Mouse (Mus musculus) ES-E14 (cell line): ENCODE measurements at regions not wholly inside any gene's neighbourhood (a gene's known extent, or its start where the extent isn't known, plus 50 kb on each side); places are given as distances from the start of the nearest gene placed in this dataset.

ENCODE experiments used
- DNase-seq: peaks from one replicate; pipeline ENCODE4 v3.0.0-alpha.2; 2013; ENCODE audit warnings: low read depth, low spot score
- H3K27ac ChIP-seq: 2 replicates; pipeline ENCODE4 v1.5.1; 2012; ENCODE audit warnings: low read depth, mild to moderate bottlenecking, low read length, moderate library complexity, mixed read lengths; ENCODE audit not compliant: poor library complexity, insufficient read depth, severe bottlenecking
- H3K36me3 ChIP-seq: 2 replicates; pipeline ENCODE4 v1.6.1; 2012; ENCODE audit warnings: mild to moderate bottlenecking, low read length, moderate library complexity, mixed read lengths; ENCODE audit not compliant: control insufficient read depth, poor library complexity, insufficient read depth, severe bottlenecking
- H3K4me1 ChIP-seq, 2 experiments: fragments of 150-350 bp in 1 of 2; sonication (generic) in 1 of 2; 2 replicates each; pipeline ENCODE4 v1.6.1; 2012; ENCODE audit warnings: low read length in 2 of 2, mild to moderate bottlenecking in 1 of 2, mixed read lengths in 1 of 2; ENCODE audit not compliant: control insufficient read depth in 2 of 2, insufficient read depth in 2 of 2, poor library complexity in 1 of 2
- H3K4me3 ChIP-seq, 2 experiments: fragments of 150-350 bp in 1 of 2; sonication (generic) in 1 of 2; 2 replicates each; pipeline ENCODE4 v1.5.1; 2012; ENCODE audit warnings: low read length in 2 of 2, low read depth in 1 of 2, mild to moderate bottlenecking in 1 of 2, mixed read lengths in 1 of 2; ENCODE audit not compliant: insufficient read depth in 1 of 2, poor library complexity in 1 of 2, severe bottlenecking in 1 of 2
- H3K9ac ChIP-seq: 2 replicates; pipeline ENCODE4 v1.6.1; 2012; ENCODE audit warnings: low read depth, mild to moderate bottlenecking, low read length, mixed read lengths; ENCODE audit not compliant: poor library complexity, insufficient read depth, severe bottlenecking
- H3K9me3 ChIP-seq: fragments of 150-350 bp; sonication (generic); 2 replicates; pipeline ENCODE4 v1.6.1; 2012; ENCODE audit warnings: low read depth, mild to moderate bottlenecking, low read length; ENCODE audit not compliant: control insufficient read depth, insufficient read depth
- CHD2 ChIP-seq: IDR thresholded peaks from 2 replicates; pipeline ENCODE4 v1.6.1; 2014; ENCODE audit warnings: mild to moderate bottlenecking, low read depth, low read length, inconsistent platforms
- HCFC1 ChIP-seq: IDR thresholded peaks from 2 replicates; pipeline ENCODE4 v1.6.1; 2012; ENCODE audit warnings: low read length, inconsistent platforms, borderline replicate concordance; ENCODE audit not compliant: insufficient read depth
- MAFK ChIP-seq: IDR thresholded peaks from 2 replicates; pipeline ENCODE4 v1.6.1; 2014; ENCODE audit warnings: mild to moderate bottlenecking, low read depth, low read length, inconsistent platforms; ENCODE audit not compliant: insufficient read depth
- ZC3H11A ChIP-seq: IDR thresholded peaks from 2 replicates; pipeline ENCODE4 v1.6.1; 2012; ENCODE audit warnings: low read depth, mild to moderate bottlenecking, inconsistent platforms, low read length, borderline replicate concordance
- ZNF384 ChIP-seq: IDR thresholded peaks from 2 replicates; pipeline ENCODE4 v1.6.1; 2012; ENCODE audit warnings: low read depth, low read length, inconsistent platforms
- in situ Hi-C, 2 experiments: fragments of 600-800 bp; cut with MboI; formaldehyde crosslinking; loops; one replicate each; pipeline ENCODE4 v1.15.1; 2025; ENCODE audit warnings: low sequenced_read_pairs in 2 of 2, inconsistent platforms in 1 of 2; ENCODE audit not compliant: unreplicated experiment in 2 of 2

- in situ Hi-C loops, result no loop called here
- H3K4me3 ChIP-seq, result no peak overlapping the region
- H3K9me3 ChIP-seq, result no peaks in the 10 kb centered on the region
- no peak overlapping the region for H3K9ac ChIP-seq
- H3K27ac ChIP-seq, result no peak overlapping the region
- no peaks in the 10 kb centered on the region for H3K36me3 ChIP-seq
- TF ChIP-seq ZNF384 (no peak), MAFK (no peak), HCFC1 (no peak), CHD2 (no peak), ZC3H11A (no peak)
- DNase-seq, result no peak
- no peaks in the 10 kb centered on the region for H3K4me1 ChIP-seq
Measured at GRCm38 (mm10) chr13:103476328-103476727, 142.0 kb upstream of the Mast4 start.

- in situ Hi-C loops, result no loop called here
- no peaks in the 10 kb centered on the region for H3K4me1 ChIP-seq
- no peak for TF ChIP-seq HCFC1
- no peak for TF ChIP-seq CHD2
- TF ChIP-seq ZC3H11A, result no peak
- no peak for TF ChIP-seq ZNF384
- TF ChIP-seq MAFK, result no peak
- DNase-seq, result no peak
- H3K9me3 ChIP-seq, result no peaks in the 10 kb centered on the region
- no peak overlapping the region for H3K9ac ChIP-seq
- no peak overlapping the region for H3K27ac ChIP-seq
- no peaks in the 10 kb centered on the region for H3K36me3 ChIP-seq
- H3K4me3 ChIP-seq, result no peak overlapping the region
Measured at GRCm38 (mm10) chr13:103472216-103472615, 137.9 kb upstream of the Mast4 start.

- TF ChIP-seq MAFK (no peak), ZNF384 (no peak), CHD2 (no peak), HCFC1 (no peak), ZC3H11A (no peak)
- Histone ChIP-seq H3K36me3 (no peaks in the 10 kb centered on the region), H3K9me3 (no peaks in the 10 kb centered on the region), H3K4me1 (no peaks in the 10 kb centered on the region), H3K27ac (no peak overlapping the region), H3K4me3 (no peak overlapping the region), H3K9ac (no peak overlapping the region)
- DNase-seq, result no peak
- in situ Hi-C loops, result no loop called here
Measured at GRCm38 (mm10) chr13:103470141-103470540, 135.8 kb upstream of the Mast4 start.

DNA sequence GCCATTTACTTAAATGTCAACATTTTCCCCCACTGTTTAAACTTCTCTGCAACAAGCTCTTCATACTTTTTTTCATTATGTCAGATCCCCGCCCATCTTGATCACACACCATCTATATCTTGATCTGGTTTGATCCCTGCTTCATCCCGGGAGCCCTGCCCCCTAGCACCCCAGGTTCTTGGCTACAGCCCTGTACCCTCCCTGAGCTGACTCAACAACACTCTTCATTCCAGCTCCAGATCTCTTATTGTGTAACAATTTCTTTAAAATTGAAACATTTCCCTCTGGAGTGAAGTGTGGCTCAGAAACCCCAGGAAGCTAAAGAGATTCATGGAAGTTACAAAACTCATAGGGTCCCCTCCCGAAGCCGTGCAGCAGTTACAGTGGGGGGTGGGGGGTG lies 126.2 kb upstream of the Mast4 start:
- Histone ChIP-seq H3K4me1 (no peaks in the 10 kb centered on the region), H3K9ac (no peak overlapping the region), H3K27ac (no peak overlapping the region), H3K9me3 (no peaks in the 10 kb centered on the region), H3K36me3 (no peaks in the 10 kb centered on the region), H3K4me3 (no peak overlapping the region)
- DNase-seq, result no peak
- TF ChIP-seq MAFK (no peak), CHD2 (no peak), ZNF384 (no peak), HCFC1 (no peak), ZC3H11A (no peak)
- in situ Hi-C loops, result no loop called here
